Mouse (Mus musculus) embryonic facial prominence, embryonic 13.5 days (tissue): Measurements from ENCODE around the gene Ndufs8. TPM values are rescaled to one million over a fixed set of nuclear protein-coding genes. Genes with fewer than 3 reads are reported as not detected.

Source experiments
- ATAC-seq: fragments of 200-750 bp; cut with Nextera tagmentation; 2 replicates; pipeline ENCODE4 v1.8.0; 2017; ENCODE audit warnings: low read depth; ENCODE audit not compliant: insufficient number of reproducible peaks, insufficient read depth, low FRiP score, low TSS enrichment
- H3K27ac ChIP-seq: fragments of 300-500 bp; sonication (generic); 2 replicates; pipeline ENCODE4 v1.5.1; 2015; ENCODE audit warnings: moderate library complexity, mild to moderate bottlenecking, inconsistent platforms
- H3K27me3 ChIP-seq: fragments of 300-500 bp; sonication (generic); 2 replicates; pipeline ENCODE4 v1.6.1; 2015; ENCODE audit warnings: mild to moderate bottlenecking, inconsistent platforms
- H3K36me3 ChIP-seq: fragments of 300-500 bp; sonication (generic); 2 replicates; pipeline ENCODE4 v1.6.1; 2015; ENCODE audit warnings: mild to moderate bottlenecking, inconsistent platforms
- H3K4me1 ChIP-seq: fragments of 300-500 bp; sonication (generic); 2 replicates; pipeline ENCODE4 v1.6.1; 2015; ENCODE audit warnings: inconsistent platforms
- H3K4me2 ChIP-seq: fragments of 300-500 bp; sonication (generic); 2 replicates; pipeline ENCODE4 v1.6.1; 2015; ENCODE audit warnings: moderate library complexity, mild to moderate bottlenecking, inconsistent platforms
- H3K4me3 ChIP-seq: fragments of 300-500 bp; sonication (generic); 2 replicates; pipeline ENCODE4 v1.5.1; 2015; ENCODE audit warnings: mild to moderate bottlenecking, inconsistent platforms
- H3K9ac ChIP-seq: fragments of 300-500 bp; sonication (generic); 2 replicates; pipeline ENCODE4 v1.6.1; 2015; ENCODE audit warnings: mild to moderate bottlenecking, inconsistent platforms
- H3K9me3 ChIP-seq: fragments of 300-500 bp; sonication (generic); 2 replicates; pipeline ENCODE4 v1.6.1; 2016; ENCODE audit warnings: inconsistent platforms
- WGBS: fragments of 180-500 bp; shearing (Covaris S2); methylation state at CpG from one replicate; pipeline ENCODE4 v1.1.7; 2015; ENCODE audit warnings: mixed read lengths; 5-methylcytosine and 5-hydroxymethylcytosine counted together
- polyA plus RNA-seq: library from polyadenylated mRNA; unstranded; fragments of >200 nt; fragmentation: Nextera tagmentation; extraction: Ambion mirVana; gene quantifications from 2 replicates; pipeline ENCODE4 v1.2.1, GENCODE M21; 2015

Ndufs8 gene
- polyA plus RNA-seq, 1 experiment from 2014 or later: 278 TPM

DNA sequence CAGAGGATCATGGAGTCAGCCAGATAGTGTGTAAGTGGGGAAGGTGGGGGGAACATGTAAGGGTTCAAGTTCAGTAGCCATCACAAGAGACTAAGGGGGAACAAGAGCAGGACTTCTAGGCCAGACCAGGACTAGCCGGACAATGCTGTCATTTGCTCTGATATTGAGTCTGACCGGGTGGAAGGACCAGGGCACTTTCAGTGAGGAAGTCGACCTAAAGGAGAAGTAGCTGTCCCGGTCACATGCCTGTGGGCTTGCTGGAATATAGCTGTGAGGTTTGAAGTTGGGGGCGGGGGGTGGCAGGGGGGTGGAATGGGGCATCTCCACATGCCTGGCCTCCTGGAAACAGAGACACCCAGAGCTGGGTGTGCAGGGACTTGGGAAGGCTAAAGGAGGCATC lies 2.0 kb upstream of the Ndufs8 start:
- Histone ChIP-seq H3K4me2 (no peak overlapping the region), H3K4me1 (peaks cover 22% of the 10 kb centered on the region), H3K36me3 (peaks cover 16% of the 10 kb centered on the region), H3K9me3 (no peaks in the 10 kb centered on the region), H3K27me3 (no peaks in the 10 kb centered on the region), H3K9ac (no peak overlapping the region; the same call in 1 of the 2 replicates), H3K27ac (no peak overlapping the region), H3K4me3 (no peak overlapping the region)
- ATAC-seq: no peak
- WGBS: 88% methylated on average over 5 of the region's 5 CpGs

DNA sequence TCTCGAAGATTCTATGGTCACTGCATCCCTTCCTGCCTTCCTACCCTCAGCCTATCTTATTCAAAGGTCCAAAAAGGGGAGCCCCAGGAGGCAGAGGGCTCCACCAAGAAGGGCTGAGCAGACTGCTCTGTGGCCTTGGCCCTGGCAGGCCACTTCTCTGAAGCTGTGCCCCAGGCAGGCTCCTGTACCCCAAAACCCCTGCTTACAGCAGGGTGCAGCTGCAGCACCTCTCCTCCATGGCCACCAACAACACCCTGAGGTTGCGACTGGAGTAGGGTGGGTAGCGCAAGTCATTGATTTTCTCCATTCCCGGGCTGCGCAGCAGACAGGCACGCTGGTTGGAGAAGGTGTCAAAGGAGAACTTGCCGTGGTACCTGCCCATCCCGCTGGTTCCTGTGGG lies 1.1 kb upstream of the Ndufs8 start:
- Histone ChIP-seq H3K36me3 (peaks cover 24% of the 10 kb centered on the region), H3K4me1 (peaks cover 19% of the 10 kb centered on the region), H3K9me3 (no peaks in the 10 kb centered on the region), H3K27me3 (no peaks in the 10 kb centered on the region), H3K27ac (0 out of 2 replicates have a peak overlapping the region, but pooled peaks have one; percentile 62), H3K4me3 (peak overlapping the region; percentile 72), H3K4me2 (peak overlapping the region; percentile 83), H3K9ac (peak overlapping the region; percentile 77)
- WGBS: 85% methylated on average over 8 of the region's 8 CpGs
- ATAC-seq: no peak

- H3K27ac ChIP-seq: no peak overlapping the region
- no peak for ATAC-seq
- H3K27me3 ChIP-seq: no peaks in the 10 kb centered on the region
- H3K9me3 ChIP-seq: no peaks in the 10 kb centered on the region
- peaks cover 41% of the 10 kb centered on the region for H3K4me1 ChIP-seq
- WGBS: 71% methylated on average over 5 of the region's 5 CpGs
- no peak overlapping the region for H3K9ac ChIP-seq
- peaks cover 31% of the 10 kb centered on the region for H3K36me3 ChIP-seq
- no peak overlapping the region for H3K4me3 ChIP-seq
- no peak overlapping the region for H3K4me2 ChIP-seq
These were observed 2.4 kb downstream of the Ndufs8 start for GRCm38 (mm10) chr19:3910206-3910605.

DNA sequence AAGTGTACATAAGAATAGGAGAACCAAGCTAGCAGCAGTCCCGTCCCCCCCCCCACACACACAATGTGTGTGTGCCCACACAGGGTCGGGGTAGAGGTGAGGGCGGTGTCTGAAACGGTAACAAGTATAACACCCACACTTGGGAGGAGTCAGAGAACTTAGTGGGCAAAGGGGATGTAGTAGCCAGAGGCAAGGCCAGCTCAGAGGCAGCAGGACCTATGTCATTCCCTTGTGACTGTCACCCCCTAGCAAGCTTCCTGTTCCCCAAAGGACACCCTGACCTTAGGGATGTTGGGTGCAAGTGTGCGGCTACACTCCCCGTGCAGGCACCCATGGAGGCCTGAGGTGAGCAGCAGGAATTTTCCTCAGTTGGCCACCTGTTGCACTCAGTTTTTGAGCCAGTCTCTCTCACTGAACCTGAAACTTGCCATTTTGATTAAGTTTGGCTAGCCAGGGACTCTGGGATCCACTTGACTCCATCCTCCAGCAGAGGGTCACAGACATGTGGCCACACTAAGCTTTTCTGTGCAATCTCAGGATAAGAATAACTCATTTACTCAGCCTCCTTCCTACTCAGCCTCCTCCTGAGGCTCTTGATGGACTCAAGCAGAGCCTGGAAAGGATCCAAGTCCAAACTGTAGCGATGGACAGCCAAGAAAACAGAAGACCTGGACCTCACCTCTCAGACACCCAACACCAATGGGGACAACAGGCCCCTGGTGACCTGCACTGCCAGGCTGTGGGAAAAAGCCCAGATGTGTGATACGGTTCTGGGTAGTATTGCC lies 4.5 kb downstream of the Ndufs8 start:
- H3K36me3 ChIP-seq: peaks cover 44% of the 10 kb centered on the region
- H3K27me3 ChIP-seq: no peaks in the 10 kb centered on the region
- no peaks in the 10 kb centered on the region for H3K9me3 ChIP-seq
- 77% methylated on average over 8 of the region's 8 CpGs for WGBS
- H3K9ac ChIP-seq: peak overlapping the region; percentile 80; the same call in 1 of the 2 replicates
- ATAC-seq: no peak
- no peak overlapping the region for H3K27ac ChIP-seq
- H3K4me2 ChIP-seq: peak overlapping the region; percentile 89
- H3K4me1 ChIP-seq: peaks cover 50% of the 10 kb centered on the region
- H3K4me3 ChIP-seq: peak overlapping the region; percentile 74

- Histone ChIP-seq H3K4me1 (peaks cover 48% of the 10 kb centered on the region), H3K27ac (peak within 1 kb of the TSS; percentile 75), H3K27me3 (no peaks in the 10 kb centered on the region), H3K9ac (peak within 1 kb of the TSS; percentile 80), H3K4me2 (peak within 1 kb of the TSS; percentile 89), H3K4me3 (peak within 1 kb of the TSS; percentile 74), H3K9me3 (no peaks in the 10 kb centered on the region), H3K36me3 (peaks cover 54% of the 10 kb centered on the region)
- ATAC-seq: peak; percentile 79
- WGBS: 3% methylated on average over 36 of the region's 36 CpGs
These were observed 5.5 kb downstream of the Ndufs8 start, which contains the start of gene Tcirg1 for GRCm38 (mm10) chr19:3906795-3907786. Gene Tcirg1 (minus strand): TSS chr19:3907133.

GRCm38 (mm10) chr19:3906326-3906725 lies 6.2 kb downstream of the Ndufs8 start:
- H3K9ac ChIP-seq: peak overlapping the region; percentile 80
- peak overlapping the region; percentile 75 for H3K27ac ChIP-seq
- H3K9me3 ChIP-seq: no peaks in the 10 kb centered on the region
- peak overlapping the region; percentile 89 for H3K4me2 ChIP-seq
- no peaks in the 10 kb centered on the region for H3K27me3 ChIP-seq
- peak overlapping the region; percentile 74 for H3K4me3 ChIP-seq
- WGBS: 26% methylated on average over 10 of the region's 10 CpGs
- peaks cover 61% of the 10 kb centered on the region for H3K36me3 ChIP-seq
- ATAC-seq: no peak
- peaks cover 41% of the 10 kb centered on the region for H3K4me1 ChIP-seq

DNA sequence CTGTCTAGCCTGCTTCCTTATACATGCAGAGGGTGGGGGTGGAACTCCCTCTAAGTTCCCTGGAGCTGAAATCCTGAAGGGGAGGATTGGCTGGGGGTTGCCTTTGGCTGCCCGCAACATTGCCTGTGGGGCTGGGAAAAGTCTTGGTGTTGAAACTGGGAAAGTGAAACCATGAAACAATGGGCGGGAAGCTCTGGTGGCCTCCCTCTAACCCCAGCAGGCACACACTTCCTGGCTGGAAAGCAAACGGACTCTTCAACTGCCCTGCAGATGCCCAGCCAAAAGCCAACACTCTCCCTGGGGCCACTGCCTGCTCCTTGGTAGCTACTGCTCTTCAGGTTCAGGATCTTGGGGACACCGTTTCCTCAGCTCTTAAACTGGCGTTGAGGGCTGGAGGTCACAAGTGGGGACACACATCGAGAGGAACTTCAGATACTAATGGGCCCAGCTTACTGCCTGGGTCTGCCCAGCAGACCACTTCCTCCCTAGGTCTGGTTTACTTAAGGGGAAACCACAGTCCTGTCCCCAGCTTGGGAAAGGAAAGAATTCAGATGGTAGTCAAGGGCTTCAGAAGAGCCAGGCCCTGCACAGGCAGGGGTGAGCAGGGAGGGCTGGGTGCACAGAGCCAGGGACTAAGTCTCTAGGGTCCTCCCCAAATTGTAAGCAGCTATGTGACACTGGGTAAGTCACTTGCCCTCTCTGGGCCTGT lies 7.2 kb downstream of the Ndufs8 start:
- Histone ChIP-seq H3K4me2 (peak overlapping the region; percentile 89), H3K36me3 (peaks cover 58% of the 10 kb centered on the region), H3K4me1 (peaks cover 40% of the 10 kb centered on the region), H3K27me3 (no peaks in the 10 kb centered on the region), H3K9ac (peak overlapping the region; percentile 80), H3K4me3 (peak overlapping the region; percentile 74), H3K27ac (peak overlapping the region; percentile 70), H3K9me3 (no peaks in the 10 kb centered on the region)
- no peak for ATAC-seq
- WGBS: 19% methylated on average over 6 of the region's 6 CpGs

GRCm38 (mm10) chr19:3904363-3904675 lies 8.3 kb downstream of the Ndufs8 start:
- Histone ChIP-seq H3K4me3 (no peak overlapping the region), H3K9ac (no peak overlapping the region), H3K4me2 (peak overlapping the region; percentile 11; the same call in 1 of the 2 replicates), H3K27ac (0 out of 2 replicates have a peak overlapping the region, but pooled peaks have one; percentile 16), H3K27me3 (no peaks in the 10 kb centered on the region), H3K4me1 (peaks cover 40% of the 10 kb centered on the region), H3K36me3 (peaks cover 55% of the 10 kb centered on the region), H3K9me3 (no peaks in the 10 kb centered on the region)
- ATAC-seq: no peak
- 59% methylated on average over 10 of the region's 10 CpGs for WGBS

- ATAC-seq: no peak
- 0 out of 2 replicates have a peak overlapping the region, but pooled peaks have one; percentile 16 for H3K27ac ChIP-seq
- no peaks in the 10 kb centered on the region for H3K27me3 ChIP-seq
- 66% methylated on average over 25 of the region's 25 CpGs for WGBS
- H3K4me1 ChIP-seq: peaks cover 40% of the 10 kb centered on the region
- H3K4me2 ChIP-seq: peak overlapping the region; percentile 11; the same call in 1 of the 2 replicates
- peaks cover 51% of the 10 kb centered on the region for H3K36me3 ChIP-seq
- no peaks in the 10 kb centered on the region for H3K9me3 ChIP-seq
- 0 out of 2 replicates have a peak overlapping the region, but pooled peaks have one; percentile 33 for H3K9ac ChIP-seq
- no peak overlapping the region for H3K4me3 ChIP-seq
These were observed 8.8 kb downstream of the Ndufs8 start for GRCm38 (mm10) chr19:3903648-3904362.

- no peak for ATAC-seq
- Histone ChIP-seq H3K27me3 (no peaks in the 10 kb centered on the region), H3K36me3 (peaks cover 52% of the 10 kb centered on the region), H3K9ac (no peak overlapping the region), H3K4me3 (no peak overlapping the region), H3K4me1 (peaks cover 40% of the 10 kb centered on the region), H3K4me2 (no peak overlapping the region), H3K9me3 (no peaks in the 10 kb centered on the region), H3K27ac (no peak overlapping the region)
- 80% methylated on average over 12 of the region's 12 CpGs for WGBS
These were observed 9.6 kb downstream of the Ndufs8 start for GRCm38 (mm10) chr19:3902966-3903365.
